Mouse (Mus musculus) v-Abl transformed pro-B cells (cell line): ENCODE results near the gene Wrap73.

Source experiments
- in situ Hi-C, 2 experiments: fragments of 400-800 bp; cut with MboI; formaldehyde crosslinking; loops; one replicate each; pipeline ENCODE4 v1.15.1; 2025; ENCODE audit not compliant: unreplicated experiment in 2 of 2

Gene Wrap73

DNA sequence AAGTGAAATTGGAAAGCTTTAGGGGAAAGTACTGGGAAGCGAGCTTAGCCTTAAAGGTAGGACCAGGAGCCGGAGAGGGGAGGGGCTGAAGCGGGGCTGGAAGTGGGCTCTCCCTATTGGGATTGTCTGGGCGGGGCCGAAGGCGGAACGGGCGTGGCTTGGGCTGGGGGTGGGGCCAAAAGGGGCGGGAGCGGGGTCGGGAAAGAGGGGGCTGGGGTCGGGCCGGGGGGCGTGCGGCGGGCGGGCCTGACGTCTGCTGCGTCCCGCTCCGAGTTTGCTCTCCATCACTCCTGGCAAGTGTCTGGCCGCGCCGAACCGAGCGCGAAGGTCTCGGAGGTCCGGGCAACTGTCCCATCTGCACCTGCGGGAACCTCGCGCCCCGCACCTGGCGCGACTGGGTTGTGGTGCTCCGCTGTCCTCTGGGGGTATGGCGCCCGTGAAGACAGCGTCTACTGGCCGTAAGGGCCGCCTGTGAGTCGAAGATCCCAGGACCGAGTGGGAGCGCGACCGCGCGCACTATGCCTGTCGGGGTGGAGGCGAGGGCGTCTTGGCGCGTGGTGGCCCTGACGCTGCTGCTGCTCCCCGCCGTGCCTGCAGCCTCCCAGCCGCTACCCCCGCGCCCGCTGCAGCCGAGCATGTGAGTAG is 28.5 kb downstream of the Wrap73 start, which contains the start of gene Megf6:
Megf6 (plus strand) TSS at position 225 of the 645 bp plus-strand sequence.
- in situ Hi-C loops, result loop anchor here (25.0 kb wide), 4 partner anchors 1067 to 1983 kb away; partner anchors contain the start of genes Faap20 (in 2 of the 2), Acot7 (in 1 of the 2), Nadk (in 1 of the 2) and Rnf207 (in 1 of the 2)

DNA sequence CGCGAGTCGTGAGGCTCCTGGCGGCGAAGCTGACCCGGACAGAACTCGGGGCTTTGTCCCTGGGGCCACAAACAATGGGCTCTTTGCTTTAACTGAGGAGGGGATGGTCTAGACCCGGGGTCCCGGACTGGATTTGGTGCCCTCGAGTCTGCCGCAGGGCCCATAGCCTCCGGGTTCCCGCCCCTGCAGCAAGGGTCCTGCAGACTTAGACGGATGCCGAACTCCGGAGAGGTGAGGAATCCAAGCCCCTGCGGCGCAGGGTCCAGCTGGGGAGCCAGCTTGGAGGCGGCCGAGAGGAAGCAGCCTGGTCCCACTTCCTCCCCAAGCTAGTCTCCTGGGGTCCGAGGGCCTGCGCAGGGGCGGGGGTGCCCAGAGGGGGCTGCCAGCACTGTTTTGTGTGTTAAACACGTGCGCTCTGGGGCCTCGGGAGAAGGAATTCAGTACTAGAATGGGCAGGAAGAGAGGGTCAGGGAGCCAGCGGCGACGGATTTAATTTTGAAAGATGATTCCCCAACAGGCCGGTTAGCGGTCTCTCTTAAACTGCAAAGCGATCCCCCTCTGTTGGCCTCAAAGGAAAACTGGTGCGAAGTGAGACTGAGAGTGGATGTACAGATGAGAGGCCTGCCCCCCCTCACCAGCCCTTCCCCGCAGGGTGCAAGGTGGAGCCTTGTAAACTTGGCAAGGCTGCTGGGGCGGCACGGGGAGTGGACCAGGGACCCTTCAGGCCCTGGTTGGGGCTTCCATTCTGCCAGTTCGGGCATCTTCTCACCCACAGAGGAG is 29.2 kb downstream of the Wrap73 start:
- in situ Hi-C loops, result loop anchor here (25.0 kb wide), 4 partner anchors 1066 to 1984 kb away; partner anchors contain the start of genes Faap20 (in 2 of the 2), Acot7 (in 1 of the 2), Nadk (in 1 of the 2) and Rnf207 (in 1 of the 2)

DNA sequence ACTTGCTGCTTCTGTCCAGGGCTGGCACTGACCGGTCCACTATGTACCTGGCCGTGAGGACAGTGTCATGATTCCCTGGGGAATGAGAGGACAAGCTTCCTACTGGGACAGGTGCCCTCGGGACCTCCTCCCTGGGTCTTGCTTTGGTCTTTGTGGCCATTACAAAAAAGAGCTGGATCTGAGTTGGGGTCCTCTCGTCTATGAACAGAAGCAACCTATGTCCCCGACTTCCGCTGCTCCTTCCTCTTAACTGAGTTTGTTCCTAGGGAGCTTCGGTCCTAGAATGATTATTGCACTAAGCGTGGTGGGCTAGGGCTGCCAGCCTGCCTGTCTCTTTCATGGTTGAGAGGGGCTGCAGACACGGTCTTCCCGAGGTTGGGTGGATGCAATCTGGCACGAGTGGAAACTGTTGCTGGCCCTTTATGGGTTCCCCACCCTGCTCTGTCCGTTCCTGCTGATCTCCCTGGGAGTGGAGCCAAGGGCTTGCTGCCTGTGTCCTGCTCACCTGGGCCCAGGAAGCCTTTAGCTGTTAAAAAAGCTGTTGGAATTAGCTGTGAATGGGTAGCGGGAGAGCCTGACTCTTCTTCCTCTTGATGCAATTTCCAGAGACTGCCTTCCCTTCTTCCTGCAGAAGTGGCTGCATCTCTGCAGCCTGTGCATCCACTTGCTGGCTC is 29.9 kb downstream of the Wrap73 start:
- in situ Hi-C loops, result loop anchor here (25.0 kb wide), 4 partner anchors 1065 to 1985 kb away; partner anchors contain the start of genes Faap20 (in 2 of the 2), Acot7 (in 1 of the 2), Nadk (in 1 of the 2) and Rnf207 (in 1 of the 2)

DNA sequence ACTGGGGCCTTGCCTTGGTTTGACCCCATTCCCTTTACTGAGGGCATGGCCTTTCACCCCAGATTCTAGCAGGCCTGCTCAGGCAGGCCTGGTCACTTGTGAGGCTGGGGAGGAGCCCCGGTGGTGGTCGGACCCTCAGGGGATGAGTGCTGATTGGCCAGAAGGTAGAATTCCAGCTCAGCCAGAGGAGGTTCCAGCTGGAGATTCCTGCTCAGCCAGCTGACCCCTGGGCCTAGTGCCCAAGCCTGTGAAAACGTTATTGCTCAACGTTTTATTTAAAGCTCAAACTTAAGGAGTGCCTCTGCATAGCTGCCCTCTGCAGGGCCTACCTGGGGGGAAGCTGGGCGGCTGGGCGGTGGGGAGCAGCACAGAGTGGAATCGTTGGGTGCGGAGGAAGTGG is 35.1 kb downstream of the Wrap73 start:
- in situ Hi-C loops, result no loop called here

DNA sequence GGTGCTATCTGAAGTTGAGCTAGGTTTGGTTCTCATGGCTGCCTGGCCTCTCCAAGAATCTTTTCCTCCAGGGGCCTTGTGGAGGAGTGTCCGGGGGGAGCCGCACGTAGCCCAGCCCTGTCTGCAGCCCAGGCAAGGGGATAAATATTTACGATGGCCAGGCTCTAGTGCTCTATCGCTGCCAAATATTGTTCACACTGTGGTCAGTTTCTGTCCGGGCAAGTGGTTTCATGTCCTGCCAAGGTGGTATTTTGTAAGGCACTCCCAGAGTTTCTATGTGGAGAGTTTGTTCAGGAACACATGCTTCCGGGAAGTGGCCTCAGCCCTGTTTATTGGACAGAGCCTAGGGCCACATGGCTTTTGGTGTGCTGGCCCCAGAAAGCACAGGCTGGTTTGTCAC is 38.8 kb downstream of the Wrap73 start:
- in situ Hi-C loops, result no loop called here

DNA sequence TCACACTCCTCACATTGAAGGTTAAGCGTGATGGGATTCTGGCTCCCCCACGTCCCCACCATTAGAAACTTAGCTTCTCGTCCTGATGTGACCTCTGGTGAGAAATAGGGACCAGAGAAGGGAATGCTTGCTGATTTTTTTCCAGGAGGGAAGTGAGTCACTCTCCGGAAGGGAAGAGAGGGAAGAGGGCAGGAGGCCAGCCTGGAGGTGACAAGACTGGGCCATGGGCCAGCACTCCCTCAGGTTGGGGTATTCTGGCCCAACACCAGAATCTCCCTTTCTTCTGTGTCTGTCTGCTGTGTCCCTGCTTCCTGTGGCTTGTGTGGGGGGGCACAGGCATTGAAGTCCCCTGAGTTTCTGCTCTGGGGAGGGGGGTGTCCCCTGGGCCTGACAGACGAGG is 41.4 kb downstream of the Wrap73 start:
- in situ Hi-C loops, result no loop called here

DNA sequence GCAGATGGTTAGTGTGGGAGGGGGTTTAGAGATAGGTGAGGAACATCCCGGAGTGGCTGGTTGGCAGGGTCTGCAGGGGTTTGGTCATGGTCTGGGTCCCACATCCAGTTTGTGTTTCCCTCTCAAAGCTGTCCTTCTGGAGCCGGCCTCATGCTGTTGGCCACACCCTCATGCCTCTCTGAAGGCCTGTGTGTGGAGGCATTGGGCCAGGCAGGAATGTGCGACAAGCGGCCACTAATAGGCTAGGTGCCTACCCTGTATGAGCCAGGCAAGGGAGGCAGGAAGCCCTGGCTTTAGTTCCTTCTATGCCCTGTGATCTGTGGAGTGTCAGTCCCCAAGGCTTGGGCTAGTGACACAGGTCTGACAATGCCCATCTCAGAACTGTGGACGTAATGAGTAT is 42.8 kb downstream of the Wrap73 start:
- in situ Hi-C loops, result no loop called here

DNA sequence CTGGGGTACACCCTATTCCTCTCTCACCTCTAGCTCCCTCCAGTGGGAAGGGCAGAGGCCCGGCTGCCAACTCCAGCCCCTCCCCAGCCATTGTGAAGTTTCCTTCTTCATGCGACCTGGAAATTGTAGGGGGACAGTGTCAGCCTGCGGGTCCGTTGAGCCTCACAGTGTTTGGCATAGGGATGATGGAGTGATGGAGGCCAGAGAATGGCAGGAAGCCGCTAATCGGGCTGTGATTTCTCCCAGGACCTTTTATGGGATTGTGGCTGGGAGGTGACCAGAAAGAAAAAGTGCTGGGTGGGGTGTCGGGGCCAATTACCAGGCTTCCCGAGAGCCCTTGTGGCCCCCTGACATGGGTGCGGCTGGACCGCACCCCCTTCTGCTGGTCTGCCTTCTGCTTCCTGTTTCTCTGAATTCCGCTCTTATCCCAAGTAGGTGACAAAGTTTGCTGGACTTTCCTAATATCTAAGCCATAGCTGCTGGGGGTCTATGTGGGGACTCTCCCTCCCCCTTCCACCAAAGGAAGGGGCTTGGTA is 43.9 kb downstream of the Wrap73 start:
- in situ Hi-C loops, result no loop called here

DNA sequence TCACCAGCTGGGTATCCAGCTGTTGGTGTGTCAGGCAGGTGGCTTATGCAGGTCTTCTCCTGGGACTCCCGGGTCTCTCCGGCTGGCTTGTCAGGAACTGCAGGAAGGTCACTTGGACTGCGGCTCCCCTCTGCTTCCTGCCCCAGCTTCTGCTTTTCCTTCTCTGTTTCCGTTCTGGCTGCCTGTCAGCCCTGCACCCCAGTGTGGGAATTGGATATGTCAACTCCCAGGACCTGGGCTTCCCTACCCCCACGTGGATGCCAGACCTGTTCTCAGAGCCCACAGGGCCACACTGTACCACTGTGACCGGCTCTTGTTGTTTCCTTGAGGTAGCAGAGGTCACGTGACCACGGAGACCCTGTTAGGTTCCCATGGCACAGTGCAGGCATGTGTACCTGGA is 46.8 kb downstream of the Wrap73 start:
- in situ Hi-C loops, result no loop called here

DNA sequence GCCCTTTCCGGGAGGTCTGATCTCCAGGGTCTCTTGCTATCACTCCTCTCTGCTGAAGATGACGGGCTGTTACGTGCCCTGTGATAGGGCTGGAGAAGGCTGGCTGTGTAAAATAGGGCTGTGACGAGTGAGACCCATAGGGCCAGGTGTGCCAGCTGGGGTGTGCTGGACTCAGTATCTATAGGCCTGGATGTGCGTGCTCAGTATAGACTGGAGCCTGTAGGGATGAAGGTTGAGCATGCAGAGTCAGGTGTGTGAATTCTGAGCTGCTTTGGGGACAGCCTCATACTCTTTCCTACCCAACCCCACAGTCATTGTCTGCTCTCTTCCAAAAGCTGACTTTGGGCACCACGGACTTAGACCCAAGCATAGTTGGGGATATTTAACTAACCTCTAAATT is 55.8 kb downstream of the Wrap73 start:
- in situ Hi-C loops, result no loop called here

DNA sequence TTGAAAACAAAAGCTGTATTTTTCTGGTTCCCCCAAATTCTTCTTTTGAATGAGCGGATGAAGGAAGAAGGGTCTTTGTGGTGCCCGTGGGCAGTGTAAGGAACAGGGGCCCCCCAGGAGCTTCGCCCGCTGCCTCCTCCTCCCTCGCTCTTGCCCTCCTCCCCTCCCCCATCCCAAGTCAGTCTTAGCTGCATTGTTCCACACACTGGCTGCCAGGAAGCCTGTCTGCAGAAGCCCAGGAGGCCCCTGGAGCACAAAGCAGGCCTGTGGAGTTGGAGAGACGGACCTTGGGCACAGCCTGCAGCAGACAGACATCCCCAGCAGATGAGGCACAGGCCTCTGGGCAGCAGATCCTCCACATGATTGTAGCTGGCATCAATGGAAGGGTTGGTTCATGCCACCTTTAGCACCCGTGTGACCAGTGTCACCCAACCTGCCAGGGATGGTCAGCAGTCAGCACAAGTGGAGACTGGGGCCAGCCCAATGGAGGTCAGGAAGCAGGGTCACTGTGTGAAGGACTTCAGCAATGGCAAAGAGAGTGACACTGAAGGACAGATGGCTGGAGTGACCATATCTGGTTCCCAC is 56.3 kb downstream of the Wrap73 start:
- in situ Hi-C loops, result no loop called here

DNA sequence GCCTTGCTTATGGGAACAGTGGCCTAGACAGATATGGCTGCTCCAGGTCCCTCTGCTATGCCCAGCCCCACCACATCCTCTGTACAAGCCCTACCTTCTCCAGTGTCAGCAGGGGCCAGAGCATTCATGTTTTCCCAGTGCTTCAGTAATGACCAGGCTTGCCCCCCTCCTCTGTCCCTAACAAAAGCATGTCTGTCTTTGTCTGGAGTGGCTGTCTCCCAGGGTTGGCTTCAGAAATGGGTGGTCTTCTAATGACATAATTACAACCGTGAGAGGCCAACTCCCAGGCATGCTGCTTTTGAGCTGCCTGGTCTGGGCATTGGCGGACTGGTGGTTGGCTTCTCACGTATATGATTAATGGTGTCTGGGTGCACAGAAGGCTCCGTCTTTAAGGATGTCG is 59.3 kb downstream of the Wrap73 start:
- in situ Hi-C loops, result loop anchor here (25.0 kb wide), 2 partner anchors 1664 to 1689 kb away; no protein-coding TSS in a partner anchor

DNA sequence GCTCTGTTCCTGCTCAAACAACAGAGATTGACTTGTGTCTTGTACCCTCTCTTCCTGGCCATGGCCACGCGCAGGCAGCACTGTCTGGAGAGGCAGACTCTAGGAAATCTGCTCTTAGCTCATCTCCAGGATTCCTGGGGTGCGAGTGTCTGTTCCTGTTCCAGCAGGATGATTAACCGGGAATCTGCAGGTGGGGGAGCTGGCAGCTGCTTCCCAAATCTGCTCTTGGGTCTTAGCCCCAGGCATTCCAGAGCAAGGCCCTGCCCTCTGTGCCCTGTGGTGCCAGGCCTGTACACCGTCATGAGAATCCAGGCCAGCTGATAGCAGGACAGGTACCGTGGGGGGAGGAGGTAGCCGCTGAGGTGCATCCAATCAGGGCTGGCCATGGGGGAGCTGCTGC is 62.4 kb downstream of the Wrap73 start:
- in situ Hi-C loops, result loop anchor here (25.0 kb wide), 2 partner anchors 1667 to 1692 kb away; no protein-coding TSS in a partner anchor

DNA sequence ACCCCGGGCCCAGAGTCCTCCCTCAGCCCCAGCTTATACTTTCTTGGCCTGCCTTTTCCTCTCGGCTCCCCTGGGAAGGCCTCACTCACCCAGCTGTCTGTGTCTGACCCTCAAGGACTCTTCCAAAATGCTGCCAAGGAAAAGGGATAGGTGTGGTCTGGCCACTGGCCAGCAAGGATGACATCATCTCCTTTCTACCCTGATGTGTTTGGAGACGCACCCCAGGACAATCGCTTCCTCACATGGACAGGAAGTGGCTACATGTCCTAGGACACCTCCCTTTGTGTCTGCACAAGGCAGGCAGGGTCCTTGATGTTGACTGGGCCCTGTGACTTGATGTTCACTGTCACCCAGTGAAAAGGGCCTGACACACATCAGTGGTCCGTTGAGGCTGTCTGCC is 63.2 kb downstream of the Wrap73 start:
- in situ Hi-C loops, result loop anchor here (5.0 to 25.0 kb wide), 3 partner anchors 138 to 1693 kb away; no protein-coding TSS in a partner anchor

DNA sequence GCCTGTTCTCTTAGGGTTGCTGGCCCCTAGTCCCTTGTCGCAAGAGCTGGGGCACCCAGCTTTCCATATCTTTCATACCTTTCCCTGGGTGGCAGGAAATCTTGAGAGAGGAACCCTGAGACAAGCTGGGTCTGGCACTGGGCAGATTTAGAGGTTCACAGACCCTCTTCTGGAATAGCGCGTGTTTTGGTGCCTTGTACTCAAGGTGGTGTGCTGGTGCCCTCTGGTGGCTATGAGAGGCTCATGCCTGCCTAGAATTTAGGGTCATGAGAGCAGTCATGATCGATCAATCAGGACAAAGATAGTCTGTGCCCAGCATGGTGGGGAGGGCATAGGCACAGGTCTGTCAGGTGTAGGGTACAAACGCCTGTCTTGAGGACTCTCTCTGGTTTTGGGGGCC is 65.1 kb downstream of the Wrap73 start:
- in situ Hi-C loops, result loop anchor here (5.0 to 25.0 kb wide), 3 partner anchors 140 to 1695 kb away; no protein-coding TSS in a partner anchor

DNA sequence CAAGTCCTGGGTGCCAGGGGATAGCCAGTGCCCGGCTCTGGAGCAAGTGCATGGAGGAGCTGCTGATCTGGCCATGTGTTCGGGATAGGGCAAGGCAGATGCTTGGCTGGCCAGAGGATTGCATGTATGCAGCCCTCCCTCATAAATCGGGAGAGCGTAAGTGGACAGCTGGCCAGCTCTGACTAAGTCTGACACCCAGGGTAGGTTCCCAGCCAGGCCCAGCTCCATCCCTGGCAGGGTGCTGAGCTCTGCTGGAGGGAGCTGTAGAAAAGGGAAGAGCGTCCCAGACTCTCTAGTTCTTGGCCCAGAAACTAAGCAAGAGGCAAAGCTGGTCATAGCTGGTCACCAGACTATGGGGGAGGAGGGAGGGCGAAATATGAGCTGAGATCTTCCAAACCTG is 66.9 kb downstream of the Wrap73 start:
- in situ Hi-C loops, result loop anchor here (5.0 to 25.0 kb wide), 3 partner anchors 142 to 1697 kb away; no protein-coding TSS in a partner anchor

DNA sequence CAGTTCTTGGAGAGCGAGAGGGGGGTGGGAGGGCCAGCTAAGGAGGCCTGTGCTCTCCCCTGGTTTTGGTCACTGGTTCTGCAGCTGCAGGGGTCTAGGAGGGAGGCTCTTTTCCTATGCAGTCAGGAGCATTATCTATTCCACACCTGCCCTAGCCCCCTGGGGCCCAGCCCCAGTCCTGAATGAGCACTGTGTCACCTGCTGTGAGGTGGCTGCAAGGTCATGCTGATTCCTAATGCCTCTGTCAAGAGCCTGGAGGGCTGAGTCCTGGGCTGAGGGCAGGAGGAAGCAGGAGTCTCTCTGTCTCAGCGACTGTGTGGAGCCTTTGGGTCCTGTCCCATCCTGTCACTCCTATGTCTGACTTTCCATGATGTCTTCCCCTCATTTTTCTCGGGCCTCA is 67.7 kb downstream of the Wrap73 start:
- in situ Hi-C loops, result loop anchor here (5.0 to 25.0 kb wide), 3 partner anchors 143 to 1698 kb away; no protein-coding TSS in a partner anchor

DNA sequence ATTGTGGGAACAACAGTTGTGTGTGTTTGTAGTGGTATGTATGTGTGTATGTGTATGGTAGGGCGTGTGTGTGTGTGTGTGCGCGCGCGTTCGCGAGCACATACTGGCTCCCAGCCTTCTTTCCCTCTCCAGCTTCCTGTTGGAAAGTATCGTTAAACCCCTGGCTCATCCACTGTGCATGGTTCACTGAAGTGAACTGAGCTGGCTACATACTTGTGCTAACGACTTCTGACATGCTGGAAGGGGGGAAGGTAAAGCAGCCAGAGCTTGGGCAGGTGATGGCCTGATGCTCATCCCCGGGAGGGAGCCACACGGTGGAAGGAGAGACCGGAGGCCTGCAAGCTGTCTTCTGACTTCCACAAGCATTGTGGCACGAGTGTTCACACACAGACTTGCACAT is 69.3 kb downstream of the Wrap73 start:
- in situ Hi-C loops, result loop anchor here (25.0 kb wide), 2 partner anchors 1674 to 1699 kb away; no protein-coding TSS in a partner anchor

DNA sequence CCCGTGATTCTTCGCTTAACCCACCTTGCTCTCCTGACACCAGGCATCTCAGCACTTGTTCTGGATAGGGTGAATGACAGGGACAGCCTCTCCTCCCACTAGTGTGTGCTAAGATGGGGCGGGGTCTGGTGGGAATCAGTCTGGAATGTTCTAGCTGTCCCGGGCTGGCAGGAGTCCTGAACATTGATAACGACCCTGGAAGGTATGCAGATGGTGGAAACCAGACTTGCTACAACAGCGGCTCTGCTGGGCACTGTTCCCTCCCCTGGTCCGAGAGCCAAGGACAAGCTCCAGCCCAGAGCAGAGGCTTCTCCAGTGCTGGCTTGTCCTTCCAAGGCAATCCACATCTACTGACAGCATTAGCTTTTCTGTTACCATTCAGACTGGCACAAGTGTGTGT is 71.4 kb downstream of the Wrap73 start:
- in situ Hi-C loops, result loop anchor here (25.0 kb wide), 2 partner anchors 1676 to 1701 kb away; no protein-coding TSS in a partner anchor

DNA sequence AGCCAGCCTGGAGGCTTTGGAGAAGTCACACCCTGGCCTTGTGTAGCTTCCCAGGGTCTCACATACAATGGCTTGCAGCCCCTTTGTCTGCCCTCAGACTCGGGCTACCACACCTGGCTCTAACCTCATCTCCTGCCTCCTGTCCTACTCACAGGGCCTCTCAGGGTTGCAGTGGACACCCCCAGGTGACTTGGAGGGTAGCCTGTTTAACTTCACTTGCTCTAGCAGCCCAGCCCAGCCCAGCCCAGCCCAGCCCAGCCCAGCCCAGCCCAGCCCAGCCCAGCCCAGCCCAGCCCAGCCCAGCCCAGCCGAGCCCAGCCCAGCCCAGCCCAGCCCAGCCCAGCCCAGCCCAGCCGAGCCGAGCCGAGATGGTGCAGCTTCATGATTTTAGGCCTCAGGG is 71.9 kb downstream of the Wrap73 start:
- in situ Hi-C loops, result loop anchor here (25.0 kb wide), 2 partner anchors 1677 to 1702 kb away; no protein-coding TSS in a partner anchor
